Mouse (Mus musculus) ES-E14 (cell line): ENCODE measurements around the gene Afg1l. TPM values are rescaled to one million over a fixed set of nuclear protein-coding genes. Genes with fewer than 3 reads are reported as not detected.

ENCODE experiments used
- DNase-seq: peaks from one replicate; pipeline ENCODE4 v3.0.0-alpha.2; 2013; ENCODE audit warnings: low read depth, low spot score
- H3K27ac ChIP-seq: 2 replicates; pipeline ENCODE4 v1.5.1; 2012; ENCODE audit warnings: low read depth, mild to moderate bottlenecking, low read length, moderate library complexity, mixed read lengths; ENCODE audit not compliant: poor library complexity, insufficient read depth, severe bottlenecking
- H3K36me3 ChIP-seq: 2 replicates; pipeline ENCODE4 v1.6.1; 2012; ENCODE audit warnings: mild to moderate bottlenecking, low read length, moderate library complexity, mixed read lengths; ENCODE audit not compliant: control insufficient read depth, poor library complexity, insufficient read depth, severe bottlenecking
- H3K4me1 ChIP-seq, 2 experiments: fragments of 150-350 bp in 1 of 2; sonication (generic) in 1 of 2; 2 replicates each; pipeline ENCODE4 v1.6.1; 2012; ENCODE audit warnings: low read length in 2 of 2, mild to moderate bottlenecking in 1 of 2, mixed read lengths in 1 of 2; ENCODE audit not compliant: control insufficient read depth in 2 of 2, insufficient read depth in 2 of 2, poor library complexity in 1 of 2
- H3K4me3 ChIP-seq, 2 experiments: fragments of 150-350 bp in 1 of 2; sonication (generic) in 1 of 2; 2 replicates each; pipeline ENCODE4 v1.5.1; 2012; ENCODE audit warnings: low read length in 2 of 2, low read depth in 1 of 2, mild to moderate bottlenecking in 1 of 2, mixed read lengths in 1 of 2; ENCODE audit not compliant: insufficient read depth in 1 of 2, poor library complexity in 1 of 2, severe bottlenecking in 1 of 2
- H3K9ac ChIP-seq: 2 replicates; pipeline ENCODE4 v1.6.1; 2012; ENCODE audit warnings: low read depth, mild to moderate bottlenecking, low read length, mixed read lengths; ENCODE audit not compliant: poor library complexity, insufficient read depth, severe bottlenecking
- H3K9me3 ChIP-seq: fragments of 150-350 bp; sonication (generic); 2 replicates; pipeline ENCODE4 v1.6.1; 2012; ENCODE audit warnings: low read depth, mild to moderate bottlenecking, low read length; ENCODE audit not compliant: control insufficient read depth, insufficient read depth
- CHD2 ChIP-seq: IDR thresholded peaks from 2 replicates; pipeline ENCODE4 v1.6.1; 2014; ENCODE audit warnings: mild to moderate bottlenecking, low read depth, low read length, inconsistent platforms
- HCFC1 ChIP-seq: IDR thresholded peaks from 2 replicates; pipeline ENCODE4 v1.6.1; 2012; ENCODE audit warnings: low read length, inconsistent platforms, borderline replicate concordance; ENCODE audit not compliant: insufficient read depth
- MAFK ChIP-seq: IDR thresholded peaks from 2 replicates; pipeline ENCODE4 v1.6.1; 2014; ENCODE audit warnings: mild to moderate bottlenecking, low read depth, low read length, inconsistent platforms; ENCODE audit not compliant: insufficient read depth
- ZC3H11A ChIP-seq: IDR thresholded peaks from 2 replicates; pipeline ENCODE4 v1.6.1; 2012; ENCODE audit warnings: low read depth, mild to moderate bottlenecking, inconsistent platforms, low read length, borderline replicate concordance
- ZNF384 ChIP-seq: IDR thresholded peaks from 2 replicates; pipeline ENCODE4 v1.6.1; 2012; ENCODE audit warnings: low read depth, low read length, inconsistent platforms
- in situ Hi-C, 2 experiments: fragments of 600-800 bp; cut with MboI; formaldehyde crosslinking; loops; one replicate each; pipeline ENCODE4 v1.15.1; 2025; ENCODE audit warnings: low sequenced_read_pairs in 2 of 2, inconsistent platforms in 1 of 2; ENCODE audit not compliant: unreplicated experiment in 2 of 2
- total RNA-seq: library from RNA; depleted of rRNA; stranded (reverse); fragments of 300-350 nt; gene quantifications from 2 replicates; pipeline ENCODE4 v1.2.3, GENCODE M21; 2012

Gene Afg1l
- total RNA-seq, 1 experiment = 7.7 TPM

GRCm38 (mm10) chr10:42347127-42347526 lies 131.2 kb downstream of the Afg1l start:
- Histone ChIP-seq H3K9me3 (no peaks in the 10 kb centered on the region), H3K27ac (no peak overlapping the region), H3K36me3 (no peaks in the 10 kb centered on the region; the same call in 1 of the 2 replicates), H3K9ac (no peak overlapping the region), H3K4me3 (no peak overlapping the region), H3K4me1 (no peaks in the 10 kb centered on the region)
- TF ChIP-seq ZNF384 (no peak), ZC3H11A (no peak), CHD2 (no peak), MAFK (no peak), HCFC1 (no peak)
- in situ Hi-C loops = no loop called here
- DNase-seq = no peak

DNA sequence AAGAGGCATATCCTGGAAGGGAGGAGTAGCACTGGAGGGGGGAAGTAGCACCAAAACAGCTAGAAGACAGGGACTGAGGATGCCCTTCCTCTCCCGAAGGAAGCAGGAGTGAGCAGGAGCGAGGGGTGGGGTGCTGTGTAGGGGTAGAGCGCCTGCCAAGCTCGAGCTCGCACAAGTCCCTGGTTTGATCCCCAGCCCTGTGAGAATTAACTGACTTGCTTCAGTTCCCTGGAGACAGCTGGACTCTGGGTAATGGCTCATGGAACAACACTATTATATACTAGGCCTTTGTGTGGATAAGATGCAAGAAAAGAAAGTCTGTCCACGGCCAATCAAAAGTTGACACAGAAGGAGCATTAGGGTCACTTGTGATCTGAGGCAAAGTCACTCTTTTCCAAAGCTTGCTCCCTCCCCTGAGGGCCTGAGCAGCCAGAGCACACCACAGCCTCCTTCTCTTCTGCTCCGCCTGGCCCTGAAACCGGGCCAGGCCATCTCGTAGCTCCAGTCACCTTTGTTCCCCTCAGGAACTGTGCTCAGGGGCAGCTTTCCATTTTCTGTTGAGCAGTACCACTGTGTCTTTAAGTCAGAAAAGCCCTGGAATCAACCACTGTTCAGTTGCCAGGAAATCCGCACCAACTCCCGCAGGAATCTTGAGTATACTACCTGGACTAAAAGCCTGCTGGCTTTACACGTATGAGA lies 132.0 kb downstream of the Afg1l start:
- TF ChIP-seq HCFC1 (no peak), MAFK (no peak), ZNF384 (no peak), ZC3H11A (no peak), CHD2 (no peak)
- H3K36me3 ChIP-seq = no peaks in the 10 kb centered on the region; the same call in 1 of the 2 replicates
- DNase-seq = no peak
- no peaks in the 10 kb centered on the region for H3K4me1 ChIP-seq
- in situ Hi-C loops = no loop called here
- H3K9me3 ChIP-seq = no peaks in the 10 kb centered on the region
- H3K9ac ChIP-seq = no peak overlapping the region
- no peak overlapping the region for H3K4me3 ChIP-seq
- H3K27ac ChIP-seq = no peak overlapping the region

GRCm38 (mm10) chr10:42342714-42343113 lies 135.7 kb downstream of the Afg1l start:
- no peak for TF ChIP-seq CHD2
- no peak for TF ChIP-seq HCFC1
- TF ChIP-seq MAFK = no peak
- no peak for TF ChIP-seq ZC3H11A
- TF ChIP-seq ZNF384 = no peak
- in situ Hi-C loops = no loop called here
- Histone ChIP-seq H3K4me1 (no peaks in the 10 kb centered on the region), H3K9ac (no peak overlapping the region), H3K27ac (no peak overlapping the region), H3K36me3 (no peaks in the 10 kb centered on the region; the same call in 1 of the 2 replicates), H3K4me3 (no peak overlapping the region), H3K9me3 (no peaks in the 10 kb centered on the region)
- DNase-seq = no peak

DNA sequence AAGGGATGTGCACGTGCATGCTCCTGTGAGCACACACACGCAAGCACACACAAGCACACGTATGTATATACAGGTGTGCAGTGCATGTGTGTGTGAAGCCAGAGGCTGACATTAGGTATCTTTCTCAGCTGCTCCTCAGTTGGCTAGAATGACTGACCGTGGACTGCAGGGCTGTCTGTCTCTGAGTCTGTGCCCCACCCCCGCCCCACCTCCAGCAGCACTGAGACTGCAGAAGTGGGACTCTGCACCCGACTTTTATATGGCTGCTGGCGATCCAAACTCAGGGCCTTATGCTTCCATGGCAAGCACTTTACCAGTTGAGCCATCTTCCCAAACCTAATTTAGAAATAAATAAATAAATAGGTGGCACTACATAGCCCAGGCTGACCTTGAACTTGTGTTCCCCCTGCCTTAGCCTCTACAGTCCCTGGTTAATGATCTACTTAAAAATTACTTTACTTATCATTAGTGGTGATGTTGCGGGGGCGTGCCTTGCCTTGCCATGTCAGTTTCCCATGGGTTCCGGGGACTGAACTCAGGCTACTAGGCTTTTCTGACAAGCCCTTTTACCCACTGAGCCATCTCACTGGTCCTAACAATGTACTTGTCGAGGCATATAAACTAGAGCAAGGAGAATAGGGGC lies 136.4 kb downstream of the Afg1l start:
- TF ChIP-seq CHD2 (no peak), ZNF384 (no peak), ZC3H11A (no peak), MAFK (no peak)
- no peaks in the 10 kb centered on the region; the same call in 1 of the 2 replicates for H3K36me3 ChIP-seq
- H3K4me1 ChIP-seq = no peaks in the 10 kb centered on the region
- no peak overlapping the region for H3K4me3 ChIP-seq
- H3K27ac ChIP-seq = no peak overlapping the region
- DNase-seq = no peak
- H3K9ac ChIP-seq = no peak overlapping the region
- H3K9me3 ChIP-seq = no peaks in the 10 kb centered on the region
- in situ Hi-C loops = no loop called here
